Mouse (Mus musculus): ENCODE measurements around the gene Ksr1. TPM values are rescaled to one million over a fixed set of nuclear protein-coding genes. Genes with fewer than 3 reads are reported as not detected.
A peak's percentile ranks its signal among the peaks of the same experiment; 100 is the strongest.

Gene Ksr1
- total and polyA plus RNA-seq, 3 experiments, result 9.1 to 27.6 (median 14.6) TPM

DNA sequence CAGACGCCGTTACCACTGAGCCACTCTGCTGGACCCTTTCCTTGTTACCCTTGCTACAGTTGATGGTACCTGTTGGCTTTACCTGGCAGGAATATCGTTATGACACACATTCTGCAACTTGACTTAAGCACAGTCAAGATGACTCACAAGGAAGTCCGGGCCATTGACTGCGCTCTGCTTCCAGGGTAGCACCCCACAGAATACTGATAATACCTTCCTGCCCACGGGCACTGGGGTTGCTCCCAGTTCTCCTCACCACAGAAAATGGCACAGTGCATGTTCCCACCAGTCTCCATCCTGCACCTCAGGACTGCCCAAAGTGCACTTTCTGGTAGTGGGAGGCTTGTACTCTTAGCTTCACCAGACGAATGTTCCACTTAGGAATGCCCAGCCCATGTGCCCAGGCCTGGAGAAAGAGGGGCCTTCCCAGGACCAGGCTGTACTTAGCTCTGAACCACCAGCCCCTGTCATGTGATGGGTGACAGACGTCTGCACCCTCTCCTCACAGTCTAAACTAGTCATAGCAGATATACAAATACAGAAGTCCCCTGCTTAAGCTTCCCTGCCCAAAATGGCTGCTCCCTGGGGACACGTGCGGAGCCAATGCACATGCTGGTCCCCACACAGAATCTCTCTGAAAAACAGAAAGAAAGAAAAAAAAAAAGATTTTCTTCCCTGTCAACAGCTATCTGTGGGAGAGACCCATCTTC, 52.1 kb downstream of the Ksr1 start:
- DNase-seq, result no peak

DNA sequence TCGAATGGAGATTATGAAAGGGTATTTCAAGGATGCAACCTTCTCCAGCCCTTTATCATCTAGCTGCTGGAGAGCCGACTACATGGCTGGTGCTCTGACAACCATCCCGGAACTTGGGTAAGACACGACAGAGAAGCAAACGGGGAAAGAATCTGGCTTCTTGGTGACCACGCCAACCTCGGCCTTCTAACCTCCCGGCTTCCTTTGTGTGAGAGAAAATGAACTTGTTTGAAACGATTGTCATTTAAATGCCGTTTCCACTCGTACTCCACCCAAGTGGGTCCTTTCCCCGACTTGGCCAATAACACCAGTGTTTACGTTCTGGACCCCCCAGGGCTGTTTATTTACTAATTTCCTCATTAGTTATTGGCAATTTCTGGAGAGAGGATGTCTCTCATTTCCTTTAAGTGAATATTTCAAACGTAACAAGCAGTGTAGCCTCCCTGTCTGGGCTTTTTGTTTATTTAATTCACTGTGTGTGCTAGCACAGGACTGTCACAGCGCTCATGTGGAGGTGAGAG, 52.8 kb downstream of the Ksr1 start:
- DNase-seq, result no peak

DNA sequence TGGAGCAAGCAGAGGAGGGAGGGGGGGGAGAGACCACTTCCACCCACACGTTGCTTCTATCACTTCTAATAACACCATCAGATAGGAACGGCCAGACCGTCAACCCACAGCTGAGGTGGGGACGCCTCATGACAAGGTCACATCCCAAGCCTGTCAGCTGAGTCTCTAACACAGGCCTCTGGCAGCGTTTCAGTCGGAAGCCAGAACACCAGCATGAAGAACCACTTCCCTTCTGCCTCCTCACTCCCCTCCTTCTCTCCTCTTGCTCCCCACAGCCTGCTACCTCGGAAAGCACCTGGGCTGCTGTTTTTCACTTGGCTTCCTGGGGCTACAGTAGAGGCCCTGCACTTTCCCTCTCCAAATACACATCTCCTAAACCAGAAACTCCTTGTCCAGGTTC, 53.4 kb downstream of the Ksr1 start:
- DNase-seq, result no peak

DNA sequence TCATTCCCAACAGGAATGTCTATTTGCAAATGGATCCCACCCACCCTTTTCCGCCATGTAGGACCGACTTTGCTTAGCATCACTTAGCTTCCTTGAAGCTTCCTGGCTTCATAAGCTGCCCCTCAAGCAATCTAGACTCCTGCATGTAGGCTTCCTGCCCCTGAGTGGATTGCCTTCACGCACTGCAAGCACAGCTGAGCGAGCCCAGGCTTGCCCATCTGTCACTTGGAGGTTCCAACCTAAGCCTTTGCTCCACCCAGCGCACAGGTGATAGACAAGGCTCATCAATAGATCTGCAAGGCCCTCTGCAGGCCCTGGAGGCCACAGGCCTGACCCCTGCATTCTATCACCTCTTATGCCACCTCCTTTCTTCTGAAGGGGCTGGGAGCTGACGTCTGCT, 54.0 kb downstream of the Ksr1 start:
- DNase-seq, result no peak

DNA sequence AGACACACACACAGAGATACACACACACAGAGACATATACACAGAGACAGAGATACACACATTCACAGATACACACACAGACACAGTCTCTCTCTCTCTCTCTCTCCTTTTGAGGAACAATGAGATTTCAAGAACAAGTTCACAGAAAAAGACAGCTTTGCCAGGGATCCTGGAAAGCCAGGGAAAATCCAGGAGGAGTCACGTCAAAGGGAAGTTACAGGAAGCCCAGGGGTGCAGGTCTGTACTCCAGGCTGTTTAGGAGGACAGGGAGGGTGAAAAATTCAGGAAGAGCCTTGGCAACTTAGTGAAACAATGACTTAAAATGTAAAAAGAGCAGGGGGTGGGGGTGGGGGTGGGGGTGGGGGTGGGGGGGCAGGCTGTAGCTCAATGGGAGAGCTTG, 56.5 kb downstream of the Ksr1 start:
- DNase-seq, result no peak

DNA sequence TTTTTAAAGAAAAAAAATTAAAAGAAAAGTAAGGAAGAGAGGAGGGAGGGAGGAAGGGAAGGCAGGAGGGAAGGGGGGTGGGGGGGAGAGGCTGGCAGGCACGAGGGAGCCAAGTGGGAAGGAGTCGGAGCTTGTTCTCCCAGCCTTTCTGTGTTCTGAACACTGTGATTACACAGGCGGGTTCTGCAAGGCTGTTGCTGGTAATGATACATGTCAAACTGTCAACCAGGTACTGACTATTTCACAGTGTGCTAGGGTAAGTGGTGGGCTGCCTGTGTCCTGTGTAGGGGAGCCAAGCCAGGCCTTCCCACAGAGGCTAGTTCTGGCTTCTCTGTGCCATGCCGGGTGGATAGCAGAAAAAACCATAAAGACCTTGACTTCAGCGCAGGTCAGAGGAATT, 57.2 kb downstream of the Ksr1 start:
- no peak for DNase-seq

DNA sequence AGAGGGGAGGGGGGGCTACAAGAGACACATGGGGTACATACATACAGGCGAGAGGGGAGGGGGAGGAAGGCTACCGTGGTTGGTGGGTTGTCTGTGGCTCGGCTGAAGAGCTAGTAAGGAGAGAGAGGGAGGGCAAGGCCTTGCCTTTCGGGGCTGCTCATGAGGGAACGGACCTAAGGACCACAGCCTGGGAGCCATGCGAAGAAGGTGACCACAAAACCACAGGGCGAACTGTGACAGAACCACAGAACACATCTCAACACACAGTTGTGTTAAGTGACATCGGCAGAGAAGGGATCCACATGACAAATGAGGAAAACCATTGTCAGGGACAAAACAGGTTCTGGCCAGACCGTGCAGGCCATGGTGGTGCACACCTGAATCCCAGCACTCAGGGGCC, 57.9 kb downstream of the Ksr1 start:
- no peak for DNase-seq

DNA sequence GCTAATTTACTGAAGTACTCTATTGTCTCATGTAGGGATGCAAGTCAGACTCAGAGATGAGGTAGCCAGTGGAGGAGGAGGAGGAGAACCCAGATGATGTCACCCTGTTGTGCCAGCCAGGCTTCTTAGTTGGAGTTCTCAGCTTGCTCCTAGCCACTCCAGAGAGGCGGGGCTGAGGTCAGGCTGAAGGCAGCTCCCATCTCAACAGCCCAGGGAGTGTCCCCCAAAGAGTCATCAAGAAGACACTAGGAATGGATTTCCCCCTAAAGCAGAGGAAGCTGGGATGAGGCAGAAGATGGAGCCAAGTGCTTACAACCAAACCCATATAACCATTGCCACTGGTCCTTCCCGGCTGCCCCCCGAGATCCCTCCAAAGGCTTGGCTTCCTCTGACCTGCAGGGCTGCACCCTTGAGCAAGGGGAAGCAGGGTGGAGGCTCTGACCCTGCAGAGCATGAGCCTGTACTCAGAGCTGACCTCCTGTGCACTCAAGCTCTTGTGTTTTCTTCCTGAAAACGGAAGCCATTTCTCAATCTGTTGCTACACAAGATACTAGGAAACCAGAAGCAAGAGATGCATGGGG, 58.4 kb downstream of the Ksr1 start:
- DNase-seq, result peak; percentile 44

DNA sequence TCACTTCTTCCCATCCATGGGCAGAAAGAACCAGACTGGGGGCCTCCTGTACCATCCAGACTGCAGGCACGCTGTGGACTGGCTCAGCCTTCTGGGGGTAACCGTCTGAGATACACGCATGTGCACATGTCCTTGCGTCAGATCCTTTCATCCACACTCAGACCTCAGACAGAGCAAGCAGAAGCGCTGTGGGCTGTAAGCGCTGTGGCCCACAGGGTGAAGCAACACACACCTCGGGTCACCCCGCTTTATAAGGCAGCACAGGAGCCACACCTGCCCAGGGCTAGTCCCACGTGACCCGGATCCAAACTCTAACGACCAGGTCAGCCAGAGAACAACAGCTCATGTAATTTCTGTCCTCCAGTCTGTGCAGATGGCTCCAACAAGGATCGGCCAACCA, 59.4 kb downstream of the Ksr1 start:
- no peak for DNase-seq

DNA sequence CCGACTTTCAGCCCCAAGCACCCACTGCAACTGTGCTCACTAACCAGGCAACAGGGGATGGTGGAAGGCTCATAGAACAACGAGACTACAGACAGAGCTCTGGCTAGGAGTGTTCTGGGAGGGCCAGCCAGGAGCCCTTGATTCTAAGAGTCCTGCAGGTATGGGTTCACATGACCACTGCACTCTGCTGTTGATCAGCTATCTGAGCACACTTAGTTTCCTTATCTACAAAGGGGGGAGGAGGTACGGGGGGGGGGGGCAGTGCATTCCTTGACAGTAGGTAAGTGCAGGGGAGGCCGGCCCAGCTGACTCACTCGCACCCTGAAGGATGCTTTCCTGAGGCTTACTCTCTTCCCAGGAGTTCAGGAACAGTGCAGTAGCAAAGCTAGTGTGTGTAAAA, 61.1 kb downstream of the Ksr1 start:
- DNase-seq, result no peak

DNA sequence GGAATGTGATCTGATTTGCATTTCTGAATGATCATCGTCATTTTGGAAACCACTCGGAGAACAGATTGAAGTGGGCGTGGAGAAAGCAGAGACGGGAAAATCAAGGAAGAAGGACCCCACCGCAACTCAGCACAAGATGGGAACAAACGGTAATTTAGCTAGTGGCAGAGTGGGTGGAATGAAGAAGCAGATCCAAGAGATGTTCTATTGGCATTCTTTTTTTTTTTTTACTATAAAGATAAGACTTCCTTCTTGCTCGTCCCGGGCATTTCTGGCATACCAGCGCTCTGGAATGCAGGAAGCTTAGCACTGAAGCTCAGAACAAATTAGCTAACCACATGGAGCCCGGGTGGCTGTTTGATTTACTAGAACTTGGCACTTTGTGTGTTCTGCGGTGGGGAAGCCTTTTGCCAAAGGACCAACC, 63.2 kb downstream of the Ksr1 start:
- no peak for DNase-seq

DNA sequence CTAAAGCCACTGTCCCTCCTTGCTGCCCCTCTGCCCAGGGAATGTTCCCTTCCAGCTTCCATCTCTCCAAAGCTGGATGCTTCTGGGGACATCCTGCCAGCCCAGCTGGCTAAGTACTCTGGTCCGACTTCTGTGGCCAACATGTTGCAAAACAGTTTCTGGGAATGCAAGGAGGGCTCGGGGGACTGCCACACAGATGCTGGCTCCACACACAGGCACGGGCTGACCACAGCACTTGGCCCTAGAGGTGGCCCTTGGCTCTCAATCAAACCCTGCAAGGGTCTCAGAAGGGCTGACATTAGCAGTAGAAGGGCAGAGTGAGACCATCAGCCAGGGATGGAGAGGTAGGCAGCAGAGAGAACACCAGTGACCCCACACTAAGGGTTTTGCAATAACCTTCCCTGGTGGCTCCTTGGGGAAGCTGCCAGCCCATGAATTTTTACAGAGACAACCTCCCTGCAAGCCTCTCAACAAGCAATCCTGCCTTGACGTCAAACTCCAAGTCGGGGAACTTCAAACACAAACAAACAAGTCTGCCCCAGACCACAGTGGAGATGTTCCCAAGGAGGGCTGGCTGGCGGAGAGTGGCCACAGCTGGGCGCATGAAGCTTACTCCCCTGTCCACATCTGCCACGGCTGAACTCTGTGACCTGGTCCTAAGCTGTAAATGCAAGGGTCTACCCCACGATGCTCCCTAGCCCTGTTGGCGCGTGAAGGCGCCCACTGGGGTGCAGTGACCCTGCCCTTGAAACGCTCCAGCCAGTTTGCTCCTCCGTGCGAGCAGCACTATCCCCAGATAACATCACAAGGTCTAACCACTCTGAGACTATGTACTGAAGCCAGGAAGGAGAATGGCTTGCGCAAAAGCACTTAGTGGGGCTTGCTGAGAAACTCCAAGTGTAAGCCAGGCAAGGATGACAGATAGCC, 65.0 kb downstream of the Ksr1 start:
- peak; percentile 70 for DNase-seq

DNA sequence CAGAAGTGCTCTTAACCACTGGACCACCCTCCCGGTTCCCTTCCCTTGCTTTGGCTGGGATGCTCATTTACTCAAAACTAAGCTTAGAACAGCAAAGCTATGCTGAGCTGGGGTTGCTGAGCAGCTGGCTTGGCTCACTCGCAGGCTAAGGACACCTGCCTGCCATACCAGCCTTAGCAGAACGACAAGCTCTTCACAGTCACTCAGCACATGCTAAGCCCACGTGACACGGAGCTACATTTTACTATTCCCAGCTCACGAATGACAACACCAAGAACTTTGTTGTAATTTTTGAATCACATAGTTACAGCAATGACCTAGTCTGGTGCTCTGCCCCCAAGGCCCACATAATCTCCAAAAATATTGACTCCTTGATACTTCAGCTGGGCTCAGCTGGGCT, 66.1 kb downstream of the Ksr1 start:
- no peak for DNase-seq

DNA sequence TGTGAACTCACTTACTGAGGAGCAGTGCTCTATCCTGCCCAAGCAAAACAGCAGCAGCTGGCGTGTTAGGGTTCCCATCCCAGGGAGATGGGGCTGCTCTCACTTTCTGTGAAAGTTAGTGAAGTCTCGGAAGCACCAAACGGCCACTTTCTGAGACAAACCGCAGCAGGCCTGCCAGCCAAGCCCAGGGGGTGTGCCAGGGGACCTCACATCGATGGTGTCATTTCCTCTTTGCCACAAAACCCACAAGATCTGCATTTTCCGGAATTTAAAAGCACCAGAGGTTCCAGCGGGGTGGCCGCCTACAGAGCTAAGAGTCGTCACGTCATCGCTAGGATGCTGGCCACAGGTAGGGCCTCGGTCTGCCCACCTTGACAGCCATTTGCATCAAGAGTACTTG, 69.7 kb downstream of the Ksr1 start:
- DNase-seq, result no peak

DNA sequence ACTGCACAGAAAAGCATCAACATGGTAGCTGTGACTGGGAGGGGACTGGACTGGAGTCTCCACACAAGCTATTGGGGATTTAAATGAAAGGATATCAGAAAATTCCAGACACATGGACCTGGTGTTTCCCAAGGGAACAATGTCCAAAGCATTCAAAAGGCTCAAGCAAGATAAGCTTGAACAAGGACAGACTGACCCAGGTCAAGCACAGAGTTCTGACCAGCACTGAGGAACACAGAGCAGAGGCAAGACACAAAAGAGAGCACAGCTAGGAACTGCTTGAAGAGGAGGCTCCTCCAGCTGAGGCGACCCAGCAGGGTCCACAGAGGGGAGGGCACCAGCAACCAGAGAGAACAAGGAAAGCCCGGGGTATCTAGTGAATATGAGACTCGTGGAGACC, 71.2 kb downstream of the Ksr1 start:
- DNase-seq, result no peak

DNA sequence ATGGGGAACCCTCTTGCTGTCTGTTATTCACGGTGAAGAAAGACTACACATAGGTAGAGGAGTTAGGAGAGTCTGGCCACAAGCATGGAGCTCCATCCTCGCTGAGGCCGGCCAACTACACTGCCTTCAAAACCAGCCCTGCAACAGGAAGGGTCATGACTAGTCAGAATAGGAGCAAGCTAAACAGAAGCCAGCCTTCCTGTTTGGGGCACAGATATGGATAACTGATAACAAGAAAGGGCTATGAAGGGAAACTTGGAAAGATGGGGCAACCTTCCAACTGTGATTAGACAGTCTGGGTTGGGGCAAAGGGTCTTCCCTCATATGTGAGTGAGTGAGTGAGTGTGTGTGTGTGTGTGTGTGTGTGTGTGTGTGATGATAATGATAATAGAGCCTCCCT, 71.6 kb downstream of the Ksr1 start:
- DNase-seq, result no peak

DNA sequence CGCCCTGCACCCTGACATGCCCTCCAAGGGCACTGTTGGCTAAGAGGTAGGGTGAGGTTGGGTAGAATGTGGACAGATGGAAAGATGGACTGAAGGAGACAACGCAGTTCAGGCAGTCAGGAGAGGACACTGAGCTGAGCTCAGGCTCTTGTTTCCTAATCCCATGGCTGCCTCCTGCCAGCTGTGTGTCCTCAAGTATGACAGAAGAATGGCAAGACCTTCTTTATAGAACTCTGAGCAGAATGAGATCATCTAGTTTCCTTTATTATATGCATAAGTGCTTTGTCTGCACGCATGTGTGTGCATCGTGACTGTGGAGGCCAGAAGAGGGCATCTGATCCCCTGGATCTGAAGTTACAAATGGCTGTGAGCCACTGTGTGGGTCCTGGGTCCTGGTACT, 72.6 kb downstream of the Ksr1 start:
- no peak for DNase-seq

DNA sequence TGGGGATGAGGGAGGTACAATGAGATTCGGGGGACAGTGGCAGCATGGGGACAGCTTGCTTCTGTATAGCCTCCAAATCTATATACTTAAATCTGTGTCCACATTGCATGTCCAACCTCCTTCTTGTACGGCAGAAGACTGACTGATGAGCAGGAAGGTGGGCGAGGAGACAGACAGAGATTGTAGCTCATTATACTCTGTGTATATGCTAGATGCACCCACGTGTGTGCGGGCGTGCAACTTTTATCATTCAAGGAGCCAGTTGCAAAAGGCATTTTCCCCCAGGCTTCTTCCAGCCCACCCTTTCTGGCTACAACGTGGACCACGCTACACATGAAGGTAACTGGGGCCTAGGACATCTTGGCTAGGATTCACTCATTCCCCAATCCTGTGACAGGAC, 74.1 kb downstream of the Ksr1 start:
- DNase-seq, result no peak

DNA sequence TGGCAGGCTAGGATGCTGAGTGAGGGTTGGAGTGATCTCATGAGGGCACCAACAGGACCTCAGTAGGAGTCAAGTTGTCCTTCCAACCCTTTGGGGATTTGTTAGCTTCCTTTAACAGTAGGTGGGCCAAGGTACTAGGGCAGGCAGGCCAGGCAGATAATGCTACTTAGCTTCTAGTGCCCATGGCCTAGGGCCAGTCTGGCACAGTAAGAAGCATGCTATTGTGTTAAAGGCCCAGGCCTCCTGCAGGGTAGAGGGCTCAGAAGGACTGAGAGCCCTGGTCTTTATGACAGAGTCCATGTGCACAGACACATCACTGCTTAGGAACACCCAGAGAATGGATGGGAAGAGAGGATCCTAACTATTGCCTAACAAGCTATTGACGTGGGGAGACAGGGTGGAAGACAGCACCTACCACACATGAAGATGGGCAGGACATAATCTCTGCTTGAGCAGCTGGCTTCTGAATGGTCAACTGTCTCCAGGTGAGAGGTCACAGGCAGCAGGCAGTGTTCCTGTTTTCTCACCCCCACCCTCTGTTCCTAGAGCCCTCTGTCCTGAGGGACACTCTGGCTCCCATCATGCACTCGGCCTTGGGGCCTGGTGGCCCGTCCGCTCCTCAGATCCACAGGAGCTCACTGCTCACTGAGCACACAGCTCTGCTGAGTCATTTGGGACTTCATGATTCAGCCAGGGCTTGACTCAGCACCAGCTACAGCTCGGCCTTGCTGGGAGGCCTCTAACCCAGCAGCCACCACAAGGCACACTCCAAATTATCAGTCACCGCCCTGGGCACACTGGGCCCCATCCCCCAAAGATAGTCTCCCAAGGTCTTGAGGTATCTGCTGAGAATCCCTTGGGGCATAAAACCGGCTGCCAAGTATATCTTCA, 74.9 kb downstream of the Ksr1 start:
- DNase-seq, result peak; percentile 90

DNA sequence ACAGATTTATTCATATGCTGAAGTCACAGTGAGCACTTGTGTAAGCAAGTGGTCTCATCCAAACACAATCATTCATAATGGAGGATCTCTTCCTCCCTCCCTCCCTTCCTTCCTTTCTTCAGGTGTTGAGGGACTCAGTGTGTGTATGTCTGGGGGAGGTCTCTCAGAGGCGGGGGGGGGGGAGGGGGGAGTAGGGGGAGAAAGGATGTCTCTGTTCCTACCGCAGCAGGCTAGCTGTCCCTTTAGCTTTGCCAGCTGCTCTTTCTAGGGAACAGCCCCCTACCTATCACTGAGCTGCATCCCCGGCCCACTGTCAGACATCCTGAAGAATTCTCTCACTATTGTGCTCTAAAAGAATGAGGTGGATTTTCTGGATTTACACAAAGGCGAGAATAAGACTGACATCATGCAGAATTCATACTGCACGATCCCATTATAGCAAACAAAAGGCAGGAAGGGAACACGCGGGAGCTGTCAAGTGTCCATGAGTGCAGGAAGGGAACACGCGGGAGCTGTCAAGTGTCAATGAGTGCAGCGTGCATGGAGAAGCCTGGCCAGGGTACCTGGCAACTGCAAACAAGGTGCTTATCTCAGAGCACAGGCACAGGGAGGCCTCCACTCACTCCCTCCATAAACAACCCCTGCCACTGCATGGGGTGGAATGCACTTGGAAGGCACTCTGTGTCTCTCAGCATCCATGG, 76.6 kb downstream of the Ksr1 start:
- DNase-seq, result no peak

DNA sequence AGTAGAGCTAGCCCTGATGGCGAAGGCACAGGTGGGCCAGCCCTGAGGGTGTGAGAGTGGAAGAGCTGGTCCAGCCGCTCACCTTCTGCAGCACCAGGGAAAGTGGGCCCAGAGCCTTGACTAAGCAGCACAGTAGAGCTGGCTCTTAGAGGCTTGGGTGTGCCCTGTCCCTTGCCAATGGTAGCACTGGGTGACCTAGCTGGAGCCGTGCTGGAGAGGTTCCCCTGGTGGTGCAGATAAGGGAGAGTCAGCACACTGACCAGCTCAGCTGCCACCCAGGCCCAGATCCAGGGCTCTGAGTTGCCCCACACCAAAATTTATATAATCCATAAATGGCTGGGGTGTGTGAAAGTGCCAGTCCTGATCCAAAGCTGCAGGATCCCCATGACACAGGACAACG, 79.0 kb downstream of the Ksr1 start:
- no peak for DNase-seq
